Mouse (Mus musculus) cerebral cortex, adult 2 months (tissue): Measurements from ENCODE around the gene Afg3l1.

Source experiments
- WGBS: fragments of 180-500 bp; shearing (Covaris S2); methylation state at CpG from one replicate; pipeline ENCODE4 v1.1.7; 2018; 5-methylcytosine and 5-hydroxymethylcytosine counted together

Gene Afg3l1

GRCm38 (mm10) chr8:123467476-123467875 is 10.2 kb upstream of the Afg3l1 start:
- 61% methylated on average over 3 of the region's 3 CpGs for WGBS

GRCm38 (mm10) chr8:123472991-123473390 is 4.7 kb upstream of the Afg3l1 start:
- 82% methylated on average over 6 of the region's 6 CpGs for WGBS

- 58% methylated on average over 5 of the region's 5 CpGs for WGBS
These were observed 3.2 kb upstream of the Afg3l1 start for GRCm38 (mm10) chr8:123474549-123474948.

GRCm38 (mm10) chr8:123476911-123477736 is 579 bp upstream of the Afg3l1 start:
- WGBS: 6% methylated on average over 34 of the region's 34 CpGs

GRCm38 (mm10) chr8:123478456-123479218 is 934 bp downstream of the Afg3l1 start:
- 29% methylated on average over 16 of the region's 16 CpGs for WGBS

GRCm38 (mm10) chr8:123482627-123483026 is 4.9 kb downstream of the Afg3l1 start:
- 92% methylated on average over 7 of the region's 7 CpGs for WGBS

GRCm38 (mm10) chr8:123491280-123492075 is 13.8 kb downstream of the Afg3l1 start:
- 81% methylated on average over 15 of the region's 15 CpGs for WGBS

GRCm38 (mm10) chr8:123492898-123493297 is 15.2 kb downstream of the Afg3l1 start:
- 73% methylated on average over 9 of the region's 9 CpGs for WGBS

- WGBS: 81% methylated on average over 4 of the region's 4 CpGs
These were observed 20.0 kb downstream of the Afg3l1 start for GRCm38 (mm10) chr8:123497699-123498098.

- WGBS: 56% methylated on average over 11 of the region's 11 CpGs
These were observed 21.3 kb downstream of the Afg3l1 start for GRCm38 (mm10) chr8:123498963-123499362.

GRCm38 (mm10) chr8:123499556-123499955 is 21.9 kb downstream of the Afg3l1 start:
- 63% methylated on average over 11 of the region's 11 CpGs for WGBS

GRCm38 (mm10) chr8:123502192-123502591 is 24.5 kb downstream of the Afg3l1 start:
- 89% methylated on average over 5 of the region's 5 CpGs for WGBS

- over 99% methylated on average over 6 of the region's 6 CpGs for WGBS
These were observed 26.2 kb downstream of the Afg3l1 start for GRCm38 (mm10) chr8:123503801-123504467.

GRCm38 (mm10) chr8:123504591-123505195 is 27.0 kb downstream of the Afg3l1 start:
- WGBS: 90% methylated on average over 9 of the region's 9 CpGs

- 57% methylated on average over 4 of the region's 4 CpGs for WGBS
These were observed 27.6 kb downstream of the Afg3l1 start for GRCm38 (mm10) chr8:123505267-123505666.

GRCm38 (mm10) chr8:123505695-123506094 is 28.0 kb downstream of the Afg3l1 start:
- WGBS: 48% methylated on average over 9 of the region's 9 CpGs

GRCm38 (mm10) chr8:123507153-123507552 is 29.4 kb downstream of the Afg3l1 start:
- 98% methylated on average over 5 of the region's 5 CpGs for WGBS

- WGBS: 75% methylated on average over 5 of the region's 5 CpGs
These were observed 33.1 kb downstream of the Afg3l1 start for GRCm38 (mm10) chr8:123510819-123511218.

- 3% methylated on average over 9 of the region's 9 CpGs for WGBS
These were observed 36.4 kb downstream of the Afg3l1 start for GRCm38 (mm10) chr8:123514136-123514535.

GRCm38 (mm10) chr8:123514781-123515539 is 37.3 kb downstream of the Afg3l1 start, which contains the start of gene Dbndd1:
Gene Dbndd1 (minus strand): TSS chr8:123515463.
- WGBS: 1% methylated on average over 63 of the region's 63 CpGs
